Mouse (Mus musculus) bone marrow macrophage, adult 2 months (primary cell): ENCODE results near the gene Fam131c.

Source experiments
- CTCF ChIP-seq: IDR thresholded peaks from 2 replicates; pipeline ENCODE4 v1.5.1; 2012; ENCODE audit warnings: low read depth, mild to moderate bottlenecking, low read length, moderate library complexity
- POLR2A ChIP-seq: IDR thresholded peaks from 2 replicates; pipeline ENCODE4 v1.6.1; 2012; ENCODE audit warnings: mild to moderate bottlenecking, low read depth, low read length, borderline replicate concordance

DNA sequence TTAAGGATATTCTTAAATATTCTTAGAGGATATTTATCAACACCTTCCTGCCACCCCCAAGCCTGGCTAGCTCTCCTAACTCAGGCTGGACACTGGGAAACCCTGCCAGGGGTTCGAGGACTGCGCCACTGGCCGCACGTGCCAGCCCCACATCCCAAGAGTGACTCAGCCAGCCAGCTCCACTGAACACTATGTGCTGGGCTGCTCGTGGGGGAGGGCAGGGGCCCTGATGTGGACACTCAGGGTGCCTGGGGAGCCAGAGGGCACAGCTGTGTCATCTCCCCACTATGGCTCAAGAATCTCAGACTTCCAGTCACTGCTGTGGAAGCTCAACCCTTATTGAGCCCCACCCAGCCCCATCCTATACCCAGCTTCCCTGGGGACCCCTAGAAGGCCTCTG, 55.3 kb downstream of the Fam131c start:
- TF ChIP-seq POLR2A (no peak), CTCF (no peak)
